Mouse (Mus musculus): Measurements from ENCODE around the gene Rsph9. TPM values are rescaled to one million over a fixed set of nuclear protein-coding genes. Genes with fewer than 3 reads are reported as not detected.

Rsph9 gene
- 0.25 TPM in 1 of 2 replicates, not detected in the other for polyA plus RNA-seq (2012; ENCODE audit: low replicate concordance)

DNA sequence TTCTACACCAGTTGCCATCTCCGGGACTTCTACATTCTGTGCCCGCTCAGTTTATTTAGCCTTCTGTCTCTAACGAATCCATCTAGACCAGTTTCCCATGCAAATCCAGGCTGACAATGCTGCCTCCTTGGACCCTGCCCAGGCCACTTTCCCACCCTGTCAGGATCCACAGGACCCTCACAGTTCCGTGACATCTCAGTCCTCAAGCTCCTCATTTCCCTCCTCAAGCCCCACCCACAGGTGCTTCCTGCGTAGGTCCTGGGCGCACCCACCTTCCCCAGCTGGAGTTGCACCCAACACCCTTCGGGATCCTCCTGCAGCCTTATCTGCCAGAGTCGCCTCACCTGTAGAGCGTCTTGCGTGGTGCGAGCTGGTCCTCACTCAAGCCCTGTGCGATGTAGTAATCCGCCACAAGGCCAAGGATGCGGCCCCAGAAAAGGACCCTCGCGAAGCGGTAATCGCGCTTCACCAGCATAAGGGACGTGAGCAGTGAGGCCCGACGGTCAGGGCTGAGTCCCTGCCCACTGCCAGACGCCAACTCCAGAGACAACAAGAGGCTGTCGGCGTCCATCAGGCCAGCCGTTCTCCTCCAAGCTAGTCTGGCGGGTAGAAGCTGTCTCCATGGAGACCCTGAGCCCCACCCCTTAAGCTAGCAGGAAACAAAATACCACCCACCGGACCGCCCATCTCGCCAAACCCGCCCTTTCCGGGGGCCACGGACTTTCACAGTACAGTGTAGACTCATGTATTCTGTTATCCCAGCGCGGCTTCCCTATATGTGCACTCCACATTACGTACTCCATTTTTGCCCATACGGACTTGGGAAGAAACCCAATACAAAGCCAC lies at the start of gene Rsph9:
TSS of gene Rsph9 (minus strand) at position 639 of the 846 bp plus-strand sequence.

DNA sequence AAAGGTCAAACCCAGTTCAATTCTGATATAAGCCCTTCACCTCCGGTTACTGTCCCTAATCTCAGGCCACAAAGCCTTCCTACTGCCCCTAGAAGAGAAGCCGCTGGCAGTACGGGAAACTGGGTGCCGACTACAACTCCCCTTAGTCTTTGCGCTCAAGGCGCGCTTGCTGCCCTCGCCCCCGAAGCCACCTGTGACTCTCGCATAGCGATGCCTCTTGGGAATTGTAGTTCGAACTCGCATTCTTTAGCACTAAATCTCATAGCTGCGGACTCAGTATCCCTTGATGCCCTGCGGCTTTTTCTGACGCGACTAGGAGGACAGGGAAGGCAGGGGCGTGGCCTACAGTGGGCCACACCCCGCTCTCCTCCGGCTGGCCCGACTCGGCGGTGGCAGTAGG lies 16.7 kb upstream of the Rsph9 start, which contains the start of gene Gtpbp2:
TSS of gene Gtpbp2 (plus strand) at position 347 of the 400 bp plus-strand sequence.

DNA sequence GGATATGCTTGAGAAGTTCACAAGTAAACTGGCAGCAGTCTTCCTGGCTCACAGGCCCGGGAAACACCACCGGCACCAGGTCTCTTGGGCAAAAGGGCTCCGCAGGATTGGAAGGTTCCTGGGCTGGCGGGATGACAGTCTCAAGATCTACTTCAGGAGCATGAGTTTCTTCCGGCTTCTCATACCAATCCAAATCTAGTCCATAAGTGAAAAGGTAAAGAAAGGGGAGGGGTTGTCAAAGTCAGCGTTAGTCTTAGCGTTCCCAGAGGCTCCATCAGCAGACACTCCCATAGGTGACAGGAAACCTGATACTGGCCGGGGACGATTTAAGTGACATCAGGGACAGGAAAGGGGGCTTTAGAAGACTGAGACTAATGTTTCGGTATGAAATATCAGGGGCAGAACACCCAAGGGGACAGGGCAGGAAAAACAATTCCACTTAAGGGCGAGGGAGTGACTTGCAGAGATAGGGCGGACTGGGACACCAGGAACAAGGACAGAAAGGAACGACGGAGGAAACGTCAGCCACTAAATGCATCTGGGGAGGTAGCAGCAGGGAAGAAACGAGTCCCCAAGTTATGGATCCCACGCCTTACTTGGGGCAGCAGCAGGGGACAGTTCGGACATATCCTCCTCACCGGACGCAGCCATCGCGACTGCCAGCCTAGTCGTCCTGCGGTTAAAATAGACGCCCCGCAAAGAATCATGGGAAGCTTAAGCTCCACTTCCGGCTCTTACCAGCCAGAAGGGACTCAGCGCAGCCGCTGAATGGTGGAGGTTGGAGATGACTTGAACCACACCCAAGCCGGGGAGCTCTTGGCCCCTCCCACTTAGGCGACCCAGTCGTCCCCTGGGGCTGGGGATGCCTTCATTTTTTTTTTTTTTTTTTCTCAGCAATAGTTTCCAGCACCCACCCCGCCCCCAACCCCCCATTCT lies 9.1 kb upstream of the Rsph9 start, which contains the start of gene Mad2l1bp:
TSS of gene Mad2l1bp (minus strand) at position 707 of the 936 bp plus-strand sequence.

DNA sequence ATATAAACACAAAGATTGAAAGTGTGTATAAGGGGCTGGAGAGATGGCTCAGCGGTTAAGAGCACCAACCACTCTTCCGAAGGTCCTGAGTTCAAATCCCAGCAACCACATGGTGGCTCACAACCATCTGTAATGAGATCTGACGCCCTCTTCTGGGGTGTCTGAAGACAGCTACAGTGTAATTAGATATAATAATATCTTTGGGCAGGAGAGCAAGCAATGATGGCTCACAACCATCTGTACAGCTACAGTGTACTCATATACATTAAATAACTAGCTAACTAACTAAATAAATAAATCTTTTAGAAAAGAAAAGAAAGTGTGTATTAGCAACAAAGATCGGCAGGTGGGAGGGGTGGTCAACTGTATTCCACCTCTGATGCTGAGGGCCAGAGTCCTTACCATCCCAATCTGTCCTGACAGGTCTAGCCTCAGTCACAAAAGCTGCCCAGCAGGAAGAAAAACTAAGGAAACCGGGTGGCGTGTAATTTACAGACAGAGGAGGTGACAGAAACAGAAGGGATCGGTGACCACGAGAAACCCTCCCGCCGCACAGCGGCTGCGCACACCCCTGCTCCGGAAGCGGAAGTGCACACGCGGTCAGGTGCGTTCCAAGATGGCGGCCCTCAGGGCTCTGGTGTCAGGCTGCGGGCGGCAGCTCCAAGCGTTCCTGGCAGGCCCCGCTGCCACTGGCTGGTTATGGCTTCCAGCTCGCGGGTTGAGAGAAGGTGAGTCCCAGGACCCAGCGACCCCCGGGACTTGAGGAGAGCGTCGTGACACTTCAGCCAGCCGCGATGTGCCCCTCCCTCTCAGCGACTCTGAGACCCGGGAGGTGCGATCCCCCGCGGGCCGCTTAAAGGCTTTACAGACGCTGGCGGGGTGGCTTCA lies 33.4 kb downstream of the Rsph9 start, which contains the start of gene Mrps18a:
TSS of gene Mrps18a (plus strand) at position 585 of the 888 bp plus-strand sequence.

Other genes starting within 250 kb of the Rsph9 start
- 14.5 and 21.1 TPM in 2 replicates for gene Vegfa, start 111.8 kb downstream of the Rsph9 start, polyA plus RNA-seq (2012; ENCODE audit: low replicate concordance)
- 48.8 and 49.1 TPM in 2 replicates for gene Mrps18a, start 33.2 kb downstream of the Rsph9 start, polyA plus RNA-seq (2012; ENCODE audit: low replicate concordance)
- 1.9 and 8.2 TPM in 2 replicates for gene Mad2l1bp, start 9.3 kb upstream of the Rsph9 start, polyA plus RNA-seq (2012; ENCODE audit: low replicate concordance)
- gene Gtpbp2, start 16.8 kb upstream of the Rsph9 start, polyA plus RNA-seq (2012; ENCODE audit: low replicate concordance) = 96.1 and 260 TPM in 2 replicates
- gene Polh, start 58.4 kb upstream of the Rsph9 start, polyA plus RNA-seq (2012; ENCODE audit: low replicate concordance) = 0.54 and 4.1 TPM in 2 replicates
- 3.6 and 7.9 TPM in 2 replicates for gene Xpo5, start 58.6 kb upstream of the Rsph9 start, polyA plus RNA-seq (2012; ENCODE audit: low replicate concordance)
- 10.7 and 15.0 TPM in 2 replicates for gene Polr1c, start 103.8 kb upstream of the Rsph9 start, polyA plus RNA-seq (2012; ENCODE audit: low replicate concordance)
- gene Yipf3, start 103.9 kb upstream of the Rsph9 start, polyA plus RNA-seq (2012; ENCODE audit: low replicate concordance) = 130 and 184 TPM in 2 replicates
- 1.2 and 2.7 TPM in 2 replicates for gene Lrrc73, start 109.3 kb upstream of the Rsph9 start, polyA plus RNA-seq (2012; ENCODE audit: low replicate concordance)
- 75.3 and 89.6 TPM in 2 replicates for gene Tjap1, start 138.8 kb upstream of the Rsph9 start, polyA plus RNA-seq (2012; ENCODE audit: low replicate concordance)
- gene Dlk2, start 153.2 kb upstream of the Rsph9 start, polyA plus RNA-seq (2012; ENCODE audit: low replicate concordance) = 0.17 TPM in 1 of 2 replicates, not detected in the other
- gene Abcc10, start 184.1 kb upstream of the Rsph9 start, polyA plus RNA-seq (2012; ENCODE audit: low replicate concordance) = 14.2 and 18.7 TPM in 2 replicates
- 7.3 and 10.6 TPM in 2 replicates for gene Zfp318, start 239.5 kb upstream of the Rsph9 start, polyA plus RNA-seq (2012; ENCODE audit: low replicate concordance)